Mouse (Mus musculus) cerebellum, adult 11 months (tissue): Measurements from ENCODE around the gene Btbd35f25.
"Not testable (repeated sequence)": the region's sequence is repeated elsewhere in the genome, so short reads cannot be mapped to it uniquely, and the experiment has no call there.

Experiments used
- DNase-seq: peaks from one replicate; pipeline ENCODE4 v3.0.0; 2022

Btbd35f25 gene

DNA sequence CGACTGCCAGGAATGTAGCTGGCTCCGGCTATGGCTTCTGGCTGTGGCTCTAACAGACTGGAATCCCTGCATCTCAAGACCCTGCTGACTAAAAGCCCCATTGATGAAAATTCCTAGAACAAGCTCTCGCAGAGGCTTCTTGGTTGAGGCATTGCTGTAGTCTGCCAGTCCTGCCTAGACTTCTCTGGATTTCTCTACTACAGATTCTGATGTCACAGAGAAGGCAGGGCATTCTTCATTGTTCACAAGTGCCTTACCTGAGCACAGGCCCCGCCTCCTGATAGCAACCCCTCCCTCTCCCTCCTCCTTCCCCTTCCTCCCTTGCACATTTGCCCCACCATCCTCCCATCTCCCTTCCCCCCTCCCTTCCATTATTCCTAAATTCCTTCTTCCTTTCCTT is at the start of gene Btbd35f25:
TSS of gene Btbd35f25 (minus strand) at position 101 of the 400 bp plus-strand sequence.
- DNase-seq, result not testable (repeated sequence)

DNA sequence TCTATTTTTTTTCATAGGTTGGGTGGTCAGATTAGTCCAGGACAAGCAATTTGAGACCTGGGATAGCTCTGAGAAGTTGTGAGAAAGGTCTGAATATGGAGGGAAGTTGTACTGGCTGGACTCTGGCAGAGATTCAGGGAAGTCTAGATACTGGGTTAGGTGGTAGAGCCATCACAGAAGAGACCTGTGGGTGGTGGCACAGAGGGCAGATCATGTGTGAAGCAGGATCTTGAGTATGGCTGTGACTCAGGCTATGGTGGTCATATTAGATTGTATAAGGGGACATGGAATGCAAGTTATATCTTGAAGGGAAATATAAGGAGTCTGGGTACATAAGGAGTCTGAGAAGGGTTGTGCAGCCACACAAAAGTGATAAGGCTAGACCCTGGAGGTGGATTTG is 49.3 kb upstream of the Btbd35f25 start:
- DNase-seq, result no peak

DNA sequence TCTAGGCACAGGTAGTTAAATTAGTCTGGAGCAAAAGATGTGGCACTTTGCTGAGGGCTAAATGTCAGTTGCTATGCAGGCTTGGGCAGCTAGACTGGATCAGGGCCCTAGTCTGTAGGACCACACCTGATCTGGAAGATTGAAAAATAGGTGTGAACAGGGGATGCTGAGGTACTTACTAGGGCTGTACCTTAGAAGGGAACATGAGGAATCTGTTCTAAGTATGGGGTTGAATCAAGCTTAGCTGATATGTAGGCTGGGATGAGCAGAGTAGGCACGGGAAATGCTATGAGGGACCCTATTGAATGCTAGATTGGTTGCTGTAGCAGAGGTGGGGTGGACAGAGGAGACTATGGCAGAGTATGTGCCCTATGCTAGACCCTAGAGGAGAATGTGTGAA is 47.0 kb upstream of the Btbd35f25 start:
- DNase-seq, result no peak

DNA sequence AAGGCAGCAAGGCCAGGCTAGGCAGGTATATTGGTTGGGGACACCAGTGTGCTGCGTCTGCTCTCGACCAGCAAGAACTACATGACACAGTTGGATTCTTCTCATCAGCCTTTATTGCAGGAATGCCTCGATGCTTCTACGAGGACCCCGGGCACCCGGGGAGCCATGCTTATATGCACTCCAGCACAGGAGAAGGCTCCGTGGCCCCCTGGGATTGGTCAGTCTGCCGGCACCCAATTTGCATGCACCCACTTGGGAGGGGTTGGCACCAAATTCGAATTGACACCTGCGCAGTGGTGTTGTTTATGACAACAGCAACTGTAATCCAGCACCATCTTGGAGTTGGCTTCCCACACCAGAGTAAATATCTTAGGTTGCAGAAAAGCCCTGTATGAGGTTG is 28.1 kb upstream of the Btbd35f25 start:
- DNase-seq, result no peak

DNA sequence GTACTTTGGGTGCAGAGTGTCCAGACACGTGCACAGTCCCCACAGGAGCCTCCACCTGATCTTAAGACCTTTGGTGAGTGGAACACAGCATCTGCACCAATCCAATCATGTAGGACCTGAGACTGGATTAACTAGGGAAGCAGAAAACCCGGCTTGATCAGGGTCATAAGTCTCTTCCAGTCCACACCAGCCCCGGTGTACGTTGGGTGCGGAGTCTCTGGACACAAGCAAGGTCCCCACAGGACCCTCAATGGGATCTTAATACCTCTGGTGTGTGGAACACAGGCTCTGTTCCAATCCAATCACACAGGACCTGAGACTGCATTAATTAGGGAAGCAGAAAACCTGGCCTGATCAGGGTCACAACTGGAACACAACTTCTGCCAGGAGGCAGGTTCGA is 20.0 kb upstream of the Btbd35f25 start:
- DNase-seq, result no peak
